Mouse (Mus musculus) ES-Bruce4 (cell line): ENCODE measurements around the gene Acp1.

Source experiments
- CTCF ChIP-seq: IDR thresholded peaks from one replicate; pipeline ENCODE4 v1.8.1; 2011; ENCODE audit warnings: low read depth, low read length
- EP300 ChIP-seq: IDR thresholded peaks from 2 replicates; pipeline ENCODE4 v1.6.1; 2011; ENCODE audit warnings: low read depth, low read length; ENCODE audit not compliant: insufficient read depth
- POLR2A ChIP-seq: IDR thresholded peaks from one replicate; pipeline ENCODE4 v1.8.1; 2011; ENCODE audit warnings: low read length; ENCODE audit not compliant: insufficient read depth

DNA sequence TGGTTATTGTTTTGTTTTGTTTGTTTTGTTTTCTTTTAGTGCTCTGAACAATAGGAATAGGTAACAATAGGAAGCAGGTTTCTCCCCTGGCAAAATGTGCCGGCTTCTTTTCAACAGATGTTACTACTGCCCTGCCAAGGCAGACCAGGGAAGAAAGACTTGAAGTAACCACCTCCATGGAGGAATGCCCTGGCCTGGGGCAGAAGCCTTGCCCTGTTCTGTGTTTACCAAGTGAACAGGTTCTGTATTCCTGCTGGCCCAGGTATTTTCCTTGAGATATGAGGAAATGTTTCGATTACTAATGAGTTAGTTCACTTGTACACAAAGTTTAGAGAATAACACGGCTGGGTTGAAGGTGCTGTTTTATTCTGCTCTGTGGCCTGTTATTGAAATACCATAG is 1.5 kb upstream of the Acp1 start:
- no peak for TF ChIP-seq CTCF
- no peak for TF ChIP-seq EP300
- no peak for TF ChIP-seq POLR2A
